Mouse (Mus musculus) frontal cortex, adult 2 months (tissue): ENCODE measurements around the gene Cdpf1. TPM values are rescaled to one million over a fixed set of nuclear protein-coding genes. Genes with fewer than 3 reads are reported as not detected.
A peak's percentile ranks its signal among the peaks of the same experiment; 100 is the strongest.
"Not testable (repeated sequence)": the region's sequence is repeated elsewhere in the genome, so short reads cannot be mapped to it uniquely, and the experiment has no call there.

Source experiments
- DNase-seq, 2 experiments: peaks; one replicate each; pipeline ENCODE4 v3.0.0; 2022; ENCODE audit warnings: low spot score in 1 of 2; ENCODE audit errors: extremely low spot score in 1 of 2
- polyA plus RNA-seq: library from polyadenylated mRNA; depleted of rRNA; stranded (reverse); fragments of >200 nt; gene quantifications from 2 replicates; pipeline ENCODE4 v1.2.3, GENCODE M21; 2012

Cdpf1 gene
- polyA plus RNA-seq, 1 experiment, result 23.5 TPM

DNA sequence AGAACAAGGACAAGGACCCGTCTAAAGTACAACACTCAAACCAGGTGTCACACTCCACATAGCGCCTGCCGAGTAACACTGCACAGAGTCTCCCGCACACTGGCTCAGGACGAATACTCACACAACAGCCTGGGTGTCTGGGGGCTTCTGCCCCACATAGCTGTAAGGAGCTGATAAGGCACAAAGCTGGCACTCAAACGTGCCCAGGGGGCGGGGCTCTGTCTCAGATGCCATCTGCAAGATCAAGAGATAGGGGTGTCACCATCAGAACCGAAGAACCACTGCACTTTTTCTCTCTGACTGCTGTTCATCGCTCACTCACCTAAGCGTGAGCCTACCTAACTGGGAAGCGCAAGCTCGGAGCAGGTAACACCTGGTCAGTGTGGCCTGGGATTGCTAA is 2.4 kb downstream of the Cdpf1 start:
- DNase-seq, result no peak

DNA sequence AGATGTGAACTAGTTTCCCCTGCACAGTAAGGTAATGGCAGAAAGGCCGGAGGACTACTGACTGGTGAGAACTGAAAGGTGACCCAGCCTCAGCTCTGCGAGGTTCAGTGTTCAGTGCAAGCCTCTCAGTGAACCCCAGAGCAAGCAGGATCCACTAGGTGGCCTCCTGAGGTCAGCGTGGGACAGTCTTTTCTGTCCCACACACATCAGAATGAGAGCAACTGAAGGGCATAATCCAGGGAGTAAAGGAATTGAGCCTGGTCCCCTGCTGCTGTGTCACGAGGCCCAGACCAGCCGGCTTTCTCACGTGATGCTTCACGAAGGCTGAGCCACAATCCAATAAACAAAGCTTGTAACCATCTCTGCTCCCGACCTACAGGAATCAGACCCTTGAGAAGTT is 3.1 kb downstream of the Cdpf1 start:
- no peak for DNase-seq

DNA sequence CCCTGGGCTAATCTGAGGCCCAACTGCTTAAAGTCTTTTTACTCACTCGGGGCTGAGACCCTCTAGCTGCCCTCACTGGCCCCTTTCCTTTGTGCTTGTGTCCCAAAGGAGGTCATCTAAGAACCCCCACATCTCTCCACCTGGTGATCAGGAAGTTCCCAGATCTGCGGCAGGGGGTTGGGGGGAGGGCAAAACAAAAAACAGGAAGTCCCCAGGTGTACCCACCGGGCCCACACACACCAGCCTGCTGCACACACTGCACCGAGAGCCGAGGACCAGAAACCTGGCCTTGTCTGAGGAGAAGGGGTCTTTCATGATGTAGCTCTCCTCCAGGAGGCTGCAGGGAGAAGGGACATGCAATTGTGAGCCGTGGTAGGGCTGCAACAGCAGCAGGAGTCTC is 3.5 kb downstream of the Cdpf1 start:
- DNase-seq, result no peak

DNA sequence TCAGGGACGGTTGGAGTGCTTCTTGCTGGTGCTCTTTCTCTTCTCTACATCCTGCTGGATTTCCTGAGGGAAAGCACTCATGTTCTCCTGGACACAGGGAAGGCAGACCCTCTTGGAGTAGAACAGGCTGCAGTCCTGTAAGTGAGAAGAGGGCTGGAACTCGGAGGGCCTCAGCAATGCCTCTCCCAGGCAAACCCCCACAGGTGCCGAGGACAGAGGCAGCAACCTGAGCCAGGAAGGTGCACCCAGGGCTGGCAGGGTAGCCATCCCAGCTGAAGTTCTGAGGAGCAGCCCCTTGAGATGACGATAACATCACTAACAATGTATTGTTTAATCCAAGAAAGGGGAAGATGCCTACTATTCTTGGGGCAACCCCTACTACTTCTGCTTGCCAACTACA is 4.1 kb downstream of the Cdpf1 start:
- DNase-seq, result no peak

GRCm38 (mm10) chr15:85806886-85807285 is 4.6 kb downstream of the Cdpf1 start:
- no peak for DNase-seq

GRCm38 (mm10) chr15:85802931-85803330 is 8.6 kb downstream of the Cdpf1 start:
- DNase-seq, result no peak

DNA sequence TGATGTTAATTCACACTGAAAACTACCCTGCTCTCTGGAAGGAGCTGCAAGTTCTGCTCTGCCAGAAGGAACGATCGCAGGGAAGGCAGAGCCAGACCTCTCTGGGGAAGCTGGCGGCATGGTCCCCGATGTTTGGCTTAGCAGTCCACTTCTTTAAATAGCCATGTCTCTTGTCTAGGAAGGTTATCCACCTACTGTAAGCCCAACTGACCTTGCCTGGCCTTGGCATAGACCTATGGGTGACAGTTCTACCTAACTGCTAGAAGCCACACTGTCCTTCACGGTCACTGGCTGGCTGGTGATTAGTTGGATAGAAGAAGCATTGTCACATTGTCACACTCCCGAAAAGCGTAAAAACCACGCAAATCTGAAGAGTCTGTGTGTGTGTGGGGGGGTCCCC is 12.8 kb downstream of the Cdpf1 start:
- no peak for DNase-seq

DNA sequence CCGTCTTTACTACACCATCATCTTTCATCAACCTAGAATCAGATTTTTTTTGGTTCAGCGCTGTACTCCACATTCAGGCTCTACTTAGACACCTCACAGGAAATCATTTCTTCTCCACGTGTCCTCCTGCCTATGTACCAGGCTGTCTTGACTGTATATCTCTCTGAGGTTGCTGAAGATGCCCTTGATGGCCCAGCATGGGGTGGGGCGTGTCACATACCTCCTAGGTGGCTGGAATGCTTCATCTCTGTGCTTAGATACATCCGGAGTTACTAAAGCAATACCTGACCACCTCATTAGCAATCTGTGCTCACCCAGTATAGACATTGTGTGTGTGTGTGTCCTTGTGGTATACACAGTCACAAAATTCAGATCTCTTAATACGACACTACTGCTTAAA is 16.0 kb downstream of the Cdpf1 start:
- DNase-seq, result no peak

DNA sequence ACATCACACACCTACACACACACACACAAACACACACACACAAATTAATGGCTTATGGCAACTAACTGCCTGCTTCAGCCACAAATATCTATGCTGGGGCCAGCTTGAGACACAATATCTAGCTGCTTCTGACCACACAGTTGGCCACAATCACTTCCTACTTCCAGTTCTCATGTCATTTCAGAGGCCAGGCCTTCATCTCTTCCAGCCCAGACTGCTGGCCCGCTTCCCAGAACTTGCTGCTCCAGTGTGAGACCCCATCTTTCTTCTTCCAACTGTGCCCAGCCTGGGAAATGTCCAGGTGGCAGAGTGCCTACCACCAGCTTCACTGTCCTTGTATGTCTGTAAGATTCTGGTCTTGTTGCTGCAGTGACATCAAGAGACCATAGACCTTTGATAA is 18.7 kb downstream of the Cdpf1 start:
- DNase-seq, result peak in 1 of 2 experiments; percentile 15

- no peak for DNase-seq
These were observed 20.0 kb downstream of the Cdpf1 start for GRCm38 (mm10) chr15:85791449-85791848.

DNA sequence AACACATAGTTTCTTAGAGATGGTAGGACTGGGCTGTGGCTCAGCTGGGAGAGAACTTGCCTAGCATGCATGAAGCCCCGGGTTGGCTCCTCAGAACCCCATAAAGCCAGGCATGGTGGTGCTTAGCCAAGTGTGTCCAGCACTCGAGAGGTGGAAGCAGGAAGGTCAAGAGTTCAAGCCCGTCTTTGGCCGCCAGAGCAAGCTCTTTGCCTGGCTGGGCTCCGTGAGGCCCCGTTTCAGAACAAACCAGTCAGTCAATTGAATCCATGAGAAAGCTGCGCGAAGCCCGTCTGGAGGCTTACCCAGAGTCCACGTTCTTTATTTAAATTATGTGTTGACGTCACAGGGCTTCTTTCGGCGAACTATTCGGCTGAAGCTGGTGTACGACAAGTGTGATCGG is 22.9 kb downstream of the Cdpf1 start:
- DNase-seq, result no peak

GRCm38 (mm10) chr15:85788051-85788450 is 23.4 kb downstream of the Cdpf1 start:
- DNase-seq, result no peak

DNA sequence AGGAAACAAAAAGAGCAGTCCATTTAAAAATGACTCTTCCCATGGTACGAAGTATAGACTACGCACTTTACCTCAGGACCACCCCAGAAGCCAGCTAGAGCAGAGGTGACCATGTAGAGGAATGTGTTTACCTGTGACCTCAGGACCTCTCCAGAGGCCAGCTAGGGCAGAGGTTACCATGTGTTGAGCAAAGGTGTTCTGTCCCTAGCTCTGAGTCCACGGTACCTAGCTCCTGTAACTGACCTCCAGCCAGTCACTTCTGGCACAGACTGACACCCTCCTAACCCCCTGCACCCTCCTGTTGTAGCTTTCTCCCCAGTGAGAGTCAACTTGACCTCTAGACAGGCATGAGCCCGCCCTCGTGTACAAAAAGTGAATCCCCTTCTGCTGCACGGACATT is 24.0 kb downstream of the Cdpf1 start:
- no peak for DNase-seq

- DNase-seq, result no peak
These were observed 24.8 kb downstream of the Cdpf1 start for GRCm38 (mm10) chr15:85786711-85787110.

DNA sequence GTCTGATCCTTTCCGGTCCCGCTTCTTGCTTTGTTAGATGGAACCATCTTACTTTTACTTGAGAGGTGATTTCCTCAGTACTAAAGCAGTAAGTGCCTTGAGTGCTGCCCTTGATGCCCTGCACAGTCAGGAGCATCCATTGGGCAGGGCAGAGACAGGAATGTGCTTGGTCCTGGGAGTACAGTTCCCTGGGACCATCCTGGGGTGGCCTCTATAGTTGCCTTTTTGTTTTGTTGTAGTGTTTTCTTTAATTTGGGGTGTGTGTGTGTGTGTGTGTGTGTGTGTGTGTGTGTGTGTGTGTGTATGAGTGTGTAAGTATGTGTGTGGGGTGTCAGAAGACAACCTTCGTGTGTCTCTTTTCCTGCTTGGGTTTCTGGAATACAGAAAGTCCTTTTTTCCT is 27.2 kb downstream of the Cdpf1 start:
- DNase-seq, result no peak

DNA sequence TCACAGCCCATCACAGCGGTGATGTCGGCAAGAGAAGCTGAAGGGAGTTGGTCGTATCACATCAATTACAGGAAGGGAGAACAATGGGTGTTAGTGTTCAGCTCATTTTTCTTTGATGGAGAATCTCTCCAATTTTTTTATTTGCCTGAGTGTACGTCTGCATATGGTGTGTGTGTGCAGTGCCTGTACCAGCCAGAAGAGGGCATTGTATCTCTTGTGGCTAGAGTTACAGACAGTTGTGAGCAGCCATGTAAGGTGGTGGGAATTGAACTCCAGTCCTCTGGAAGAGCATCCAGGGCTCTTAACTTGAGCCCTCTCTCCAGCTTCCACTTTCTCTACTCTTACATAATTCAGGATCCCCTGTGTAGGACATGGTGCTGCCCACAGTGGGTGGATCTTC is 28.4 kb downstream of the Cdpf1 start:
- no peak for DNase-seq

- not testable (repeated sequence) for DNase-seq
These were observed 32.6 kb downstream of the Cdpf1 start for GRCm38 (mm10) chr15:85778891-85779290.

GRCm38 (mm10) chr15:85776771-85777170 is 34.7 kb downstream of the Cdpf1 start:
- DNase-seq, result no peak

DNA sequence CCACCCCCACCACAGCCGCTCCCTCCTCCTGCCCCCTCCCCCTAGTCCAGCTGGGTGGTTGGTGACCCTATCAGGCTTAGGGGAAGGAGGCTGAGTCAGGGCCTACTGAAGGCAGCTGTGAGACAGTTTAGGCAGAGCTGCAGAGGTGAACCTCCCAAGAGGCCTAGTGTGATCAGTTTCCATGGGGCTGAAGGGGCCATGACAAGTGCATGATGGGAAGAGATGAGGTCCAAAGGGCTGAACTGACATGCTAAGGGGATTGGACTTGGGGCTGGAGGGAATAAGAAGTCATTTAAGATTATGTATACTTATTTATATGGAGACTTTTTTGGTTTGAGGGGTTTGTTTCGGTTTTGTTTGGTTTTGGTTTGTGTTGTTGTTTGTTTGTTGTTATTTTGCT is 35.3 kb downstream of the Cdpf1 start:
- no peak for DNase-seq

DNA sequence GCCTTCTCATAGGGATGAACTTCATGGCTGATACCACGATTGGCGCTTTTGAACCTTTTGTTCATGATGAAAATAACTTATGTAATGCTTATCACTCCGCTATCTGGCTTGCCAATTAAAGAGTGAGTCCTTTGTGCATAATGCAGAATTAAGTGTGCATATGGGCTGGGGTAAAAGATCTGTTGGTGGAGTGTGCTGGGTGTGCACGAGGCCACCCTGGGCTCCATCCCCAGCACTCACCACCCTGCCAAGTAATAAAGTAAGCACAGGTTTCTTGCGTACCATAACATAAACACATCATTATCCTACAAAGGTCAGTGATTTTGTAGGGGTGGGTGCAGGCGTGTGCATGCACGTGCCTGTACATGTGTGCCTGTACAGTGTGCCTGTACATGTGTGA is 36.5 kb downstream of the Cdpf1 start:
- no peak for DNase-seq

- no peak for DNase-seq
These were observed 37.1 kb downstream of the Cdpf1 start for GRCm38 (mm10) chr15:85774419-85774818.

GRCm38 (mm10) chr15:85772146-85772740 is 39.3 kb downstream of the Cdpf1 start:
- no peak for DNase-seq
